Mouse (Mus musculus) Patski (cell line): Measurements from ENCODE around the gene Lrch4. TPM values are rescaled to one million over a fixed set of nuclear protein-coding genes. Genes with fewer than 3 reads are reported as not detected.

ENCODE experiments used
- ATAC-seq: fragments of 100-300 bp; one replicate; pipeline ENCODE4 v1.8.0; 2021
- CTCF ChIA-PET: fragments of 350-600 bp; sonication (Branson Sonifier 250); formaldehyde crosslinking; loops from one replicate; lab custom pipeline; 2022; ENCODE audit warnings: inconsistent platforms; lab: Charles Lee
- POLR2A ChIA-PET: fragments of 350-600 bp; sonication (Branson Sonifier 250); formaldehyde crosslinking; loops from one replicate; lab custom pipeline; 2022; ENCODE audit warnings: antibody characterized with exemption, inconsistent platforms; lab: Charles Lee
- DNase-seq: peaks from one replicate; pipeline ENCODE4 v3.0.0-alpha.2; 2011; ENCODE audit warnings: low read depth, low spot score
- H3K27me3 ChIP-seq: fragments of 371-371 bp; one replicate; pipeline ENCODE4 v1.5.1; 2021
- CTCF ChIP-seq: fragments of 100-300 bp; IDR thresholded peaks from one replicate; pipeline ENCODE4 v1.5.1; 2021
- in situ Hi-C: fragments of 300-500 bp; cut with MboI; formaldehyde crosslinking; loops from 3 replicates; pipeline ENCODE4 v1.11.1; 2018; ENCODE audit warnings: low pct_unique_long_range_greater_than_20kb, mixed read lengths
- polyA plus RNA-seq: library from polyadenylated mRNA; unstranded; gene quantifications from one replicate; pipeline ENCODE4 v1.2.3, GENCODE M21; 2021

Lrch4 gene
- polyA plus RNA-seq, 1 experiment from 2014 or later: 31.0 TPM

GRCm38 (mm10) chr5:137629906-137630545, 1.1 kb downstream of the Lrch4 start:
- ATAC-seq (no peak), DNase-seq (no peak)
- in situ Hi-C loops: no loop called here
- ChIA-PET CTCF (interaction anchor here (0.8 to 4.3 kb wide), 4 partner anchors 9 to 23 kb away, joined by 3 to 17 read pairs (median 4); no protein-coding TSS in a partner anchor), POLR2A (interaction anchor here (1.1 to 5.5 kb wide), 4 partner anchors 16 to 128 kb away, joined by 3 to 31 read pairs (median 4); partner anchors contain the start of genes Irs3 and Pcolce)
- no peak for TF ChIP-seq CTCF
- no peaks in the 10 kb centered on the region for H3K27me3 ChIP-seq

GRCm38 (mm10) chr5:137630602-137631001, 1.7 kb downstream of the Lrch4 start:
- ChIA-PET POLR2A (interaction anchor here (0.7 to 5.5 kb wide), 6 partner anchors 14 to 129 kb away, joined by 3 to 31 read pairs (median 4); partner anchors contain the start of genes Irs3 and Pcolce), CTCF (interaction anchor here (0.8 to 4.3 kb wide), 4 partner anchors 8 to 22 kb away, joined by 3 to 17 read pairs (median 4); no protein-coding TSS in a partner anchor)
- DNase-seq (no peak), ATAC-seq (no peak)
- no peaks in the 10 kb centered on the region for H3K27me3 ChIP-seq
- no peak for TF ChIP-seq CTCF
- in situ Hi-C loops: no loop called here

- POLR2A ChIA-PET: interaction anchor here (0.7 to 5.5 kb wide), 6 partner anchors 13 to 129 kb away, joined by 3 to 31 read pairs (median 3); partner anchors contain the start of genes Irs3 and Pcolce
- in situ Hi-C loops: no loop called here
- DNase-seq (no peak), ATAC-seq (no peak)
- TF ChIP-seq CTCF: no peak
- H3K27me3 ChIP-seq: no peaks in the 10 kb centered on the region
- CTCF ChIA-PET: interaction anchor here (1.4 to 4.3 kb wide), 2 partner anchors 13 to 21 kb away, joined by 5 to 17 read pairs; no protein-coding TSS in a partner anchor
These were observed 2.2 kb downstream of the Lrch4 start for GRCm38 (mm10) chr5:137631171-137631570.

GRCm38 (mm10) chr5:137631591-137631990, 2.7 kb downstream of the Lrch4 start:
- POLR2A ChIA-PET: interaction anchor here (0.7 to 5.5 kb wide), 4 partner anchors 18 to 130 kb away, joined by 3 to 31 read pairs (median 4); partner anchors contain the start of gene Pcolce
- no peak for TF ChIP-seq CTCF
- CTCF ChIA-PET: interaction anchor here (1.4 to 4.3 kb wide), 2 partner anchors 12 to 21 kb away, joined by 5 to 17 read pairs; no protein-coding TSS in a partner anchor
- no peak for ATAC-seq
- in situ Hi-C loops: no loop called here
- no peak for DNase-seq
- H3K27me3 ChIP-seq: no peaks in the 10 kb centered on the region

- no peak for TF ChIP-seq CTCF
- ChIA-PET POLR2A (interaction anchor here (1.0 to 1.3 kb wide), 2 partner anchors 10 to 102 kb away, joined by 3 read pairs; no protein-coding TSS in a partner anchor), CTCF (interaction anchor here (1.0 to 2.5 kb wide), 2 partner anchors 16 to 24 kb away, joined by 3 to 8 read pairs; no protein-coding TSS in a partner anchor)
- H3K27me3 ChIP-seq: no peaks in the 10 kb centered on the region
- no peak for ATAC-seq
- in situ Hi-C loops: no loop called here
- no peak for DNase-seq
These were observed 4.6 kb downstream of the Lrch4 start for GRCm38 (mm10) chr5:137633397-137634084.

- ATAC-seq (no peak), DNase-seq (no peak)
- in situ Hi-C loops: no loop called here
- TF ChIP-seq CTCF: no peak
- ChIA-PET CTCF (interaction anchor here (0.9 kb wide), 1 partner anchor 17 kb away, joined by 3 read pairs; no protein-coding TSS in a partner anchor), POLR2A (no interaction called here)
- no peaks in the 10 kb centered on the region for H3K27me3 ChIP-seq
These were observed 10.6 kb downstream of the Lrch4 start for GRCm38 (mm10) chr5:137639472-137639871.

- no peak for DNase-seq
- CTCF ChIA-PET: no interaction called here
- ATAC-seq: no peak
These were observed 12.1 kb downstream of the Lrch4 start, which contains the start of gene Sap25 for GRCm38 (mm10) chr5:137641054-137641453. Gene Sap25 (plus strand): TSS chr5:137641334.

GRCm38 (mm10) chr5:137642886-137643285, 14.0 kb downstream of the Lrch4 start:
- CTCF ChIA-PET: interaction anchor here (1.9 to 3.2 kb wide), 2 partner anchors 9 to 12 kb away, joined by 5 to 13 read pairs; no protein-coding TSS in a partner anchor
- ATAC-seq: no peak
- no peak for TF ChIP-seq CTCF

More at GRCm38 (mm10) chr5:137641054-137641453, 12.1 kb downstream of the Lrch4 start, which contains the start of gene Sap25:
- TF ChIP-seq CTCF: no peak
- in situ Hi-C loops: no loop called here
- POLR2A ChIA-PET: no interaction called here
- H3K27me3 ChIP-seq: no peaks in the 10 kb centered on the region

GRCm38 (mm10) chr5:137644484-137644883, 15.6 kb downstream of the Lrch4 start:
- in situ Hi-C loops: no loop called here
- ATAC-seq: no peak
- no peak for DNase-seq
- POLR2A ChIA-PET: interaction anchor here (1.1 kb wide), 1 partner anchor 14 kb away, joined by 3 read pairs; no protein-coding TSS in a partner anchor
- no peaks in the 10 kb centered on the region for H3K27me3 ChIP-seq
- CTCF ChIA-PET: interaction anchor here (1.4 to 3.2 kb wide), 3 partner anchors 8 to 115 kb away, joined by 3 to 13 read pairs (median 5); no protein-coding TSS in a partner anchor
- TF ChIP-seq CTCF: no peak

More at GRCm38 (mm10) chr5:137642886-137643285, 14.0 kb downstream of the Lrch4 start:
- no peaks in the 10 kb centered on the region for H3K27me3 ChIP-seq
- POLR2A ChIA-PET: interaction anchor here (1.0 to 1.6 kb wide), 2 partner anchors 9 to 10 kb away, joined by 3 to 5 read pairs; no protein-coding TSS in a partner anchor
- in situ Hi-C loops: no loop called here
- no peak for DNase-seq
